Mouse (Mus musculus) thymus, postnatal 4 days (tissue): ENCODE data around the gene Zswim1.
A peak's percentile ranks its signal among the peaks of the same experiment; 100 is the strongest.
"Not testable (repeated sequence)": the region's sequence is repeated elsewhere in the genome, so short reads cannot be mapped to it uniquely, and the experiment has no call there.

ENCODE experiments used
- DNase-seq: peaks from one replicate; pipeline ENCODE4 v3.0.0; 2021

Gene Zswim1

DNA sequence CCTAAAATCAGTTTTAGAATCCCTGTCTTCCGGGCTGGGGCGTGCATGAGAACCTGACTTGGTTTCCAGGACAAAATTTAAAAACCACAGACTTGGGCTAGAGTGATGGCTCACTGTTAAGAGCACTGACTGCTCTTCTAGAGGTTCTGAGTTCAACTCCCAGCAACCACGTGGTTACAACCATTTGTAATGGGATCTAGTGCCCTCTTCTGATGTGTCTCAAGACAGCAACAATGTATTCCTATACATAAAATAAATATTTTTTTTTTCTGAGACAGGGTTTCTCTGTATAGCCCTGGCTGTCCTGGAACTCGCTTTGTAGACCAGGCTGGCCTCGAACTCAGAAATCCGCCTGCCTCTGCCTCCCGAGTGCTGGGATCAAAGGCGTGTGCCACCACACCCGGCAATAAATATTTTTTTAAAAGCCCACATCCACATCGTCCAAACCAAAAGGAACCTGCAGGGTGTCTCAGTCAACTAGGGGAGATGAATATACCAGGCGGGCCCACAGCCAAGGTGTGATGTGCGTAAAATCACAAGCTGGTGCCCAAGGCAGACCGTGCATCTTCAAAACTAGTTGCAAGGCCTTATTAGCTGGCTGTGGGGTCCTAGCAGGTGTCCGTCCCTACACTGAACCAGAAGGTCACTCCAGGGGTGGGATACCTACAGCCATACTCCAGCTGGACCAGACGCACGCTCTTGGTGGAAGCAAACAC is 9.7 kb downstream of the Zswim1 start:
- DNase-seq, result no peak

DNA sequence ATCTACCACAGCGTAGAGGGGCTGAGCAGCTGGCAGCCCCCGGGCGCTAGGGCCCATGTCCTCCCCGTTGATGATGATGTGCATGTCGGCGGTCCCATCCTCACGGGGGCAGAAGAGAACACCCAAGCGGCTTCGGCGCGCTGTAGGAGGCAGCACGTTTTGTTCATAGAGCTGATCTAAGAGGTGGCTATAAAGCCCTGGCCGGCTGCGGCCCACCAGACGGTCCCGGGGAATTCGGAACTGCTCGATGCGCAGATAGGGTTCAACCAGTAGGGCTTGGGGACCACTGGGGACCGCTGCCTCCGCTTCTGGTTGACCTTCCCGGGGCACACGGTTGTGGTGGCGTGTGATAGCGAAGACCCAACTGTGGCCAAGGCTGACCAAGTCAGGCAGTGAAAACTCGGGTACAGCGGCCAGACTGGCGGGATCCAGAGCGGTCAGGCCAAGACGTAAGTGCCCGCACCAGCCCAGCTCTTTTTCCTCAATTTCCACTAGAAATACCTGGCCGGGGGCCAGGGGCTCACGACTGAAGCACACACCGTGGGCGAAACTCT is 10.3 kb downstream of the Zswim1 start, which contains the start of gene Ctsa:
TSS of gene Ctsa (plus strand) at position 126 of the 554 bp plus-strand sequence.
- peak; percentile 86 for DNase-seq

DNA sequence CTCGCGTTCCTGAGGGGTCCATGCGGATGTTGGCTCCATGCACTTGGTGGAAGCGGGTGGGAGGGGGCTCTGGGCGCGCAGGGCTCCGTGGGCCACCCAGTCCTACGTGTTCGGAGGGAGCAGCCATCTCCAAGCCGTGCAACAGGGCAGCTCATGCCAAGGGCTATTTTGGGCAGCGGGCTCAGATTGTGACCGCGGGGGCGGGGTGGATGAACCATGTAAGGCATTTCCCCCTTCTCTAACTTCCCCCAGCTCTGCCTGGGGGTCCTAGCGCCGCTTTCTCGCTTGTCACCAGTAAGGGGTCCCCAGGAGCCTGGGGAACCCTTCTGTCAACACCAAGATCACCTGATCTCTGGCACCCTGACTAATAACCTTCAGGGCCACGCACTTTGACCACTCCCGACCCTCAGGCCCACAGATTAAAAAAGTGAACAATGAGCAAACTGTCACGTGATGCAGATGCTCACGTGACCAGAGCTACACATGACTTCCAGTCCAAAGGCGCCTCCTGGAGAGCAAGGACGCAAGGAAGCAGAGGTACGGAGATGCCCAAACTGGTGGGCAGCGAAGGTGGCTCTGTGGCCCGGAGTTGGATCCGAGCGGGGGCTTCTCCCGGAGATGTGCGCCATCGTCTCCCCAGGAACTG is 11.0 kb downstream of the Zswim1 start, which contains the start of gene Neurl2:
TSS of gene Neurl2 (minus strand) at position 143 of the 646 bp plus-strand sequence.
- peak; percentile 88 for DNase-seq

DNA sequence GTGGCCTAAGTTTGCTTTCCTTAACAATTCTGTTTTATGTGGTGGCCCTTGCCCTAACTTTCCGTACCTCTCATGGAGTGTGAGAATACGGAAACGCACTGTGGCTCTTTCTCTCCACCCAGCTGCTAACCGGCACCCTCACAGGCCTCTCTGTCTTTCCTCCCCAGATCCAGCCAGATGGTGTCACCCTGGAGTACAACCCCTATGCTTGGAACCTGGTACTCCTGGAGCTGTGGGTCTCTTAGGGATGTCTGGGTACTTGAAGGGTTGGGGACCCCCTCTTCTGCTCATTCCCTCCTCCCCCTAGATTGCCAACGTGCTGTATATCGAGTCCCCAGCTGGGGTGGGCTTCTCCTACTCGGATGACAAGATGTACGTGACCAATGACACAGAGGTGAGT is 12.0 kb downstream of the Zswim1 start:
- DNase-seq, result peak; percentile 59

DNA sequence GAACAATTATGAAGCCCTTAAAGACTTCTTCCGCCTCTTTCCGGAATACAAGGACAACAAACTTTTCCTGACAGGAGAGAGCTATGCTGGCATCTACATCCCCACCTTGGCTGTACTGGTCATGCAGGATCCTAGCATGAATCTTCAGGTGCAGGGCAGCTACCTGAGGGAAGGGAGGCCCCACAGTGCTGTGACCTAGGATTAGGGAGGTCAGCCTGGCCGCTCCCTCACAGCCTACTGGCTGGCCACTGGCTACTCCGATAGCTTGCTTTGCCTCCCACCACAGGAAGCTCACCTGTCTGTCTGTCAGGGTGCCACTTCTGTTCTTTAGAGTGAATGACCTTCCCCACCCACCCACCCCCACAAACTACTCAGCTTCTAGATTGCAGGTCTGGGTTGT is 12.7 kb downstream of the Zswim1 start:
- no peak for DNase-seq

DNA sequence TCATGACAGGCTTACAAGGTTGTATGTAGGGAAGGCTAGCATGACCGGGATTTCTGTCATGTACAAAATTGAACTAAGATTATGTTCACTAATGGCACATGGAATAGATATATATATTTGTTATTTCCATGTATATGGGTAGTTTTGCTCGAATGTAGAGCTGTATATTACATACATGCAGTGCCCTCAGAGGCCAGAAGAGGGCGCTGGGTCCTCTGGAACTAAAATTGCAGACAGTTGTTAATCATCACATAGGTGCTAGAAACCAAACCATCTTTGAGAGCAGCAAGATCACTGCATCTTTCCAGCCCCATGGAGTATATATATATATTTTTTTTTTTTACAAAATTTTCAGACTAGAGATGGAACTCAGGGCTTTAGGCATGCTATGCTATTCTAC is 23.3 kb downstream of the Zswim1 start:
- DNase-seq, result peak; percentile 62

DNA sequence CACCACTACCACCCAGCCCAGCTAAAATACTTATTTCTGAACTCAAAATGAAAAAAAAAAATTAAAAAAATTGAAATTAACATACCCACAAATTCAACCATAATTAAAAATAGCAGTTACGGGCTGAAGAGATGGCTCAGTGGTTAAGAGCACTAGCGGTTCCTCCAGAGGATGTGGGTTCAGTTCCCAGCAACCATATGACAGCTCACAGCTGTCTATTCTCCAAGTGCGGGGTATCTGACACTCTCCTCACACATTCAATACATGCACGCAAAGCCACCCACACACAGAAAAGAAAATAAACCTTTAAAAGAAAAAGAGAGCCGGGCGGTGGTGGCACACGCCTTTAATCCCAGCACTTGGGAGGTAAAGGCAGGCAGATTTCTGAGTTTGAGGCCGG is 27.6 kb downstream of the Zswim1 start:
- peak; percentile 48 for DNase-seq

DNA sequence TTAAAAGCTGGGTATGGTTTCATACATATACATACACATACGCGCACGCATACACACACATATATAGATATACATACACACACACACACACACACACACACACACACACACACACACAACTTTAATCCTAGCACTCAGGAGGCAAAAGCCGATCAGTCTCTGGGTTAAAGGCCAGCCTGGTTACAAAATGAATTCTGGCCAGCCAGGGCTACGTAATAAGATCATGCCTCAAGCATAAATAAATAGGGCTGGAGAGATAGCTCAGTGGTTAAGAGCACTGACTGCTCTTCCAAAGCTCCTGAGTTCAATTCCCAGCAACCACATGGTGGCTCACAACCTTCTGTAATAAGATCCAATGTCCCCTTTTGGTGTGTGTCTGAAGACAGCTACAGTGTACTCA is 33.1 kb downstream of the Zswim1 start:
- DNase-seq, result not testable (repeated sequence)

DNA sequence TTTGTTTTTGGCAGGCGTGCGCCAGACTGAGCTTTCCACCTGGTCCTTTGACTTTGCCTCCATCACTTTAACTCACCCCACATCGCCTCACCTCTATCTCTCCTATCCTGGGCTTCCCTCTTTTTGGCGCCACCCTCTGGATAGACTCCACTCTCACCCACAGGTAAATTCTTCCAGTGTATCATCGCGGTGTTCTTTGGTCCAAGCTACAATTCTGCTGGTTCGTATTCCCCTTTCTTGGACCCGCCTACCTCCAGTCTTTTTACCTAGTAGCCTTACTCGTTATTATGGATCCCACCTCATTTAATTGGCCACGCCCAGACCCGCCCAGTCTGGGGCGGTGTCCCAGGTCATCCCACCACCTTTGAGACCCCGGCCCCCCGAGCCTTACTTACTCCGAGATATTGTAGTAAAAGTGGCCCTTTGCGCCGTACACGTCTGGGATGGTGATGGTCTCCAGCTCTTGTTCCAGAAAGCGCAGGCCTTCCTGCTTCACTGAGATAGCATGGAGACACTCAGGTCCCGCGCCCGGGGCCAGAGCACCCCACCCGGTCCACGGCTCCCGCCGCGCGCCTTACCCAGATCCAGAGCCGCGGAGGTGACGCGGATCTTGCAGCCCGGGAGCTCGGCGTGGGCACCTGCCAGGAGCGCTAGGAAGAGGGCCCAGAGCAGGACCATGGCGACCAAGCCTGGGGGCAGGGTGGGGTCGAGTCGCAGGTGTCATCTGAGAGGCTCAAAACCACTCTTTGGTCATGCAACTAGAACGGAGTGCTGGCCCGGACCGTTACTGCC is 34.0 kb downstream of the Zswim1 start:
- DNase-seq, result peak; percentile 45

DNA sequence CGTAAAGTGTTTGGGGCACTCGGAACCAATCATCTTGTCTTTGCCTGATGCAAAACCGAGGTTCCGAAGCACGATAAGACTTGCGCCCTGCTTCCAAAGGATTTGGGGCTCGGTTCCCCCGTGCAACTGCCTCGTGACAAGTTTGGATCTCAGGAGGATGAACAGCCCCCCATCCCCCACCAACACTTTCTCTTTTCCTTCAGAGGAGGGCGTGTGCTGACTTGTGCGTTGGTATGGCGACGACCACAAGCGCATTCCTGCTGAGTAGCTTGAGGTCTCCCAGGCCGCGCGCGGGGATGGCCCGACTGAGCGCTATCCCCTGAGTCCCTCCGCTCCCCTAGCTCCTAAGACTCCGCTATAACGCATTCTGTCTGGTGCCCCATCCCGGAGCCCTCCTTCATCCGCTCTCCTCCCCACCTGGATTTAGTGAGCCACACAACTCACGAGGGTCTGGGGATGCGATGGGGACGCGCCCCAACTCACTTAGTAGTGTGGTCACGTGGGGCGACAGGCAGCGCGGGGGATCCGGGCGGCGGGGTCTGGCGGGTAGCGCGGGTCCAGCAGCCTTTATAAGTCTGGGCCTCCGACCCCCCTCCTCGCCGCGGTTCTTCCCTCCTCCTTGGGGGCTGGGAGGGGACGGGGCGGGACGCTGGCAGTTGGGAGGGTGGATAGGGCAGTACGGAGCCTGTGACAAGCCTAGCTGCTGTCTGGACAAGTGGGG is 34.8 kb downstream of the Zswim1 start, which contains the start of gene Pltp:
TSS of gene Pltp (minus strand) at position 611 of the 721 bp plus-strand sequence.
- peak; percentile 61 for DNase-seq

DNA sequence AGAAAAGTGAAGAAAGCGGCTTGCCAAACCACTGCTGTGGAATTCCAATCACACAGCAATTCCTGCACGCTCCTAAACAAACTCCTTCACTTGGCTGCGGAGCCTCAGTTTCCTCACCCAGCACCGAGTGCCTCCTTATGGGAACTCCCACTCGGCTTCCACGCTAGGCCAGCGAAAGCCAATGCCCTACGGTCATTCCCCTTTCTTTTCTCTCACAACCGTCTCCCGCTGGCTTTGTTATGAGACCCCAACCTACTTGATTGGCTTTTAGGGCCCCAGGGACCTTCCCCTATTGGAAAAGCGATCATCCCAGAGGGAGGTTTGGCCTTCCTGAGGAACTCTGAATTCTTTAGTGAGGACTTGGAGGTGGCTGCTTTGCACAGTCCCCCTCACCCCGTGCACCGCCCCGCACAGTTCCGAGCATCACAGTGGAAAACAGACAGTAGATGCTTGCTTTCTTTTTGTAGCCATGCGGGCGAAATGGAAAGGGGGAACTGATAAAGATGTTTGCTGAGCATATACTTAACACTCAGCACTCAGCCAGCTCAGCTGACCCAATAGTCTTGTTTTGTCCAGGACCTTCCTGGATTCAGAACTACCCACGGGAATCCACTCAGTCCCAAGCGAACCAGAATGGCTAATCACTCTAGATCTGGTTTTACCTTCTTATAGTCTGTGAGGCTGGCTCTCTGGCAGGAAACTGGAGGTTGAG is 35.5 kb downstream of the Zswim1 start:
- no peak for DNase-seq

DNA sequence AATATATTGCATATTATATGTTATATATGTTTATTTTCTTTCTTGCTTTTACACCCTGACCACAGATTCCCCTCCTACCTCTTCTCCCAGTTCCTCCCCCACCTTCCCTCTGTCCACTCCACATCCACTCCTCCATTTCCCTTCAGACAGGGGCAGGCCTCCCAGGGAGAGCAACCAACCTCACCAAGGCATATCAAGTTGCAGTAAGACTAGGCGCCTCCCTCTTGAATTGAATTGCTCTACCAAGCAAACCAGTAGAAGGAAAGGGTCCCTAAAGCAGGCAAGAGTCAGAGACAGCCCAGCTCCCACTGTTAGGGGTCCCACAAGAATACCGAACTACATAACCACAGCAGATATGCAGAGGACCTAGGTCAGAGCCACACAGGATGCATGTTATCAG is 36.7 kb downstream of the Zswim1 start:
- DNase-seq, result no peak

DNA sequence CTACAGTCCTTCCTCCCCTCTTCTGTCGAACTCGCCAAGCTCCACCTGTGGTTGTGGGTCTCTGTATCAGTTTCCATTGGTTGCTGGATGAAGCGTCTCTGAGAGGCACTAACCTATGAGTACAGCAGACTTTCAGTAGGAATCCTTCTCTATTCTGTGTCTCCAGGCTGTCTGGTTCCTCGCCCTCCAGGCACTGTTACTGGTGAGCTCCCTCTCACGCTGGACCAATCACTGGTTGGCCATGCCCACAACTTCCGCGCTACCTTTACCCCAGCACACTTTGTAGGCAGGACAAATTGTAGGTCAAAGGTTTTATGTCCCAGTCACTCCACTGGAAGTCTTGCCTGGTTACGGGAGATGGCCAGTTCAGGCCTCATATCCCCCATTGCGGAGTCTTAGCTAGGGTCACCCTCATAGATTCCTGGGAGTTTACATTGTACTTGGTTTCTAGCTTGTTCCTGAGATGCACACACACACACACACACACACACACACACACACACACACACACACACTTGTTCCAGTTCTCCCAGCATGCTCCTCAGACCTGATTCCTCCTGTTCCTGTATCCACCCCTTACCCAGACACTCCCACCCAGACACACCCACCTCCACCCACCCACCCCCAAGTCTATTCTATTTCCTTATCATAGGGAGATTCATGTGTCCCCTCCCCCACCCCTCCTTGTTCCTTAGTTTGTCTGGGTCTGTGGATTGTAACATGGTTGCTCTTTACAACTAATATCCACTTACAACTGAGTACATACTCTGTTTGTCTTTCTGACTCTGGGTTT is 37.4 kb downstream of the Zswim1 start:
- DNase-seq, result no peak

DNA sequence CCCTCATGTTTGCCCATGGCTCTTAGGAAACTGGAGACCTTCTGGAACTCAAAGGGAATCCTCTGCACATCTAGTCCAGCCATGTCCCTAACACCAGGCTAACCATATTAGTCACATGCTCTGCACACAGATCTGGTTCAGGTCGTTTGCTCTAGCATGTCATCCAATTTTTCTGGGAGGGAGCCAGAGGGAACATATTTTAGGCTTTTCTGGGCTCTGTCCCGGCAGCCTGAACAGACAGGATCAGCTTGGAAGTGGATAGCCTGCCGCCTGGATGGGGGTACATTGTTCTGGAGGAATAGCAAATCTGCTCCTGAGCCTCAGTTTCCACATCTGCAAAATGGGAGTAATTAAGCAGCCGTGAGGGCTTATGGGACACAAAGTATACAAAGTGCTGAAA is 38.6 kb downstream of the Zswim1 start:
- DNase-seq, result no peak

DNA sequence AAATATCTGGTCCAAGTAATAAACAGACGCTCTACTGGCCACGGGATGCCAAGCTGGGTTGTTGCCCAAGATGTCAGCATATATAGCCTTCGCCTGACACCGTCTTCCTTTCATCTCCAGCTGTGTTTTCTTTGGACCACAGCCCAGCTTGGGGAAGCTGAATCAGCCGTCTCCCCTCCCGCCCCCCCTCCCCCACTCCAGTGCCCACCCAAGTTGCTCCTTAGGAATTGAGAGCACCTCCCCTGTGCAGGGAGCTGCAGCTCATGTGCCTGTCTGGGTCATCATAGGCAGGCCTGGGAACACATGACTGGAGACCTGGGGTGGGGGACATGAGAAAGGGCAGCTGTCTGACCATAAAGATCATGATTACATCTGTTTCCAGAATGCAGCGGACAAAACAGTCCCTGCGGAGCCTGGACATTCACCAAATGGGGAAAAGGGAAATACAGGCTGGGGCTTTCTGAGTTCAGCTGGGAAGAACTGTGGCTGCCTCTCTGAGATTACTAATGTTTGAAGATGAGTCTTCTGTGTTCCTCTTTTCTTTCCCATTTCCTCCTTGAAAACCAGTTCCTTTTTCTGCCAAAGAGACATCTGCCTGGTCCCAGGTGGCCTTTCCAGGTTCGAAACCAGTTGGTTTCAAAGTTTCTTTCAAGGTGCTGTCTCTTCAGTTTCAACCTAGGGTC is 39.8 kb downstream of the Zswim1 start:
- no peak for DNase-seq

DNA sequence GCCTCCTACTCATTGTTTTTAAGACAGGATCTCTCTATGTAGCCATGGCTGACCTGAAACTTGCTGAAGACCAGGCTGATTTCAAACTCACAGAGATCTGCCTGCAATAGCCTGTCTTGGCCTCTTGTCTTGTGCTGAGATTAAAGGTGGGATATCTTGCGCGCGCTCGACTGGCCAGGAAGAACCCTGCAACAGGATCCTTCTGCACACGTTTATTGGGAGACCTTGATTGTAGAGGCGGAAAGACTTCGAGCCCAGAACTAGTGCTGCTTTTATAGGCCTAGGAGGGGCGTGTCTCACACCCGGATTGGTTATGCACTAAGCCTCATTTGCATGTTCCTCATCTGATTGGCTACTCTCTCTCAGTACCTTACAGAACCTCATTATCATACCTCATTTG is 40.9 kb downstream of the Zswim1 start:
- not testable (repeated sequence) for DNase-seq

DNA sequence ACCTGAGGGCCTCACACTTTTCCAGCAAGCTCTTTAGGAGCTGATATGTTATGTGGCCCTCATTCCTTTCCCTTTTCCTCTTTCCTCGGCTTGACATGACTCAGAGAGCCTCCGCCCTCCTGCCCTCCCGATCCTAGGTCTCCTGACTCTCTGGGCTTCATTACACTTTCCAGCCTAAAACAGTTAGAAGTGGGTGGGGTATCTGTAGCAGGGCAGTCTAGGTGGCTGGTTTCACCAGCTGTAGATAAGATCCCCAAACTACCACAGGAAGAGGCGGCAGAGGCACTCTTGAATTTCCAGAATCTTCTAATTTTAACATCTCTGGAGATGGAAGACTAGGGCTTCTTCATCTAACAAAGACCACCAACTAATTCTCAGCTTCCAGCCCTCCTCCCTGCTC is 42.1 kb downstream of the Zswim1 start:
- DNase-seq, result no peak

DNA sequence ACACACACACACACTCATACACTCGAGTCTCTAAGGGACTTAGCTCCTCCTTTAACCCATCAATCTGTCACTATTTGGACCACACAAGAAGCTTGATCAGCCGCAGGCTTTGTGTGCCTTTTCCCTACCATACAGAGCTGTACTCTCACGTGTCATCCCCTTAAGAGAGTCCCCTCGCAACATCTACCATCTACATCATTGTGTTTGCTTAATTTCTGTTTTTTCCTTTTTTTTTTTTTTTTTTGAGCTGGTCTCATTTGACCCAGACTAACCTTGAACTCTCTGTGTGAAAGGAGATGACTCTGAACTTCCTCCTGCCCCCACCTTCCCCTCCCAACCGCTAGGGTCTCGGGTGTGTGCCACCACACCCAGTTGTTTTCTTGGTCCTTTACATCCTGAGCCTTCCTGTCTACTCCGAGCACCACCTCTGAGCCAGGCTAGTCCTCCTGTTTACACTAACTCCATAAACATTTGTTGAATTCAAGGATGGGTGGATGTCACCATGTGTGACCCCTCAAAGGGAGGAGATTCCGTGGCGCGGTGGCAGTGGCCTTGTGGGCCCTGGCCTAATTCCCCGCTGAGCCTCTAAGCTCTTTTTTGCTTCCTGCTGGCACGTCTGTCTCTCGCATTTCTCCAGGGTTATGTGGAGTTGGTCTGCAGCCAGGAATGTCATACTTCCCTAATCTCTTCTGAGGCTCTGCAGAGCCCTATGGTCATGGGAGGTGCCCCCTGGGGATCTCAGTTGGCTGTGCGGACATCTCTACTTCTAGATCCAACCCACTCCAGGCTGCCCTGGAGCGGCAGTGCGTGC is 44.5 kb downstream of the Zswim1 start:
- no peak for DNase-seq

DNA sequence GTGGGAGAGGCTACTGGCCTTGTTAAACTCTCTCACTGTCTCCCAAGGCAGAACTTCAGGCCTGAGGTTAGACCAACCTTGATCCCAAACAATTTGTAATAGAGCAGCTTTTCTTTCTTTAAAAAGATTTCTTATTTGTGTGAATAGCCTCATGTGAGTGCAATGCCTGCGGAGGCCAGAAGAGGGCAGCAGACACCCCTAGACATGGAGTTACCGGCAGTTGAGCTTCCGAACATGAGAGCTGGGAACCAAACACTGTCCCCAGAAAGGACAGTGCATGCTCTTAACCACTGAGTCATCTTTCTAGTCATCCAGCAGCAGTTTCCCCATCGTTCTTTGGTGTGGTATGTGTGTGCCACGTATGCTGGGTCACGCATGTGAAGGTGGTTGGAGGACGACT is 45.1 kb downstream of the Zswim1 start:
- DNase-seq, result peak; percentile 49

DNA sequence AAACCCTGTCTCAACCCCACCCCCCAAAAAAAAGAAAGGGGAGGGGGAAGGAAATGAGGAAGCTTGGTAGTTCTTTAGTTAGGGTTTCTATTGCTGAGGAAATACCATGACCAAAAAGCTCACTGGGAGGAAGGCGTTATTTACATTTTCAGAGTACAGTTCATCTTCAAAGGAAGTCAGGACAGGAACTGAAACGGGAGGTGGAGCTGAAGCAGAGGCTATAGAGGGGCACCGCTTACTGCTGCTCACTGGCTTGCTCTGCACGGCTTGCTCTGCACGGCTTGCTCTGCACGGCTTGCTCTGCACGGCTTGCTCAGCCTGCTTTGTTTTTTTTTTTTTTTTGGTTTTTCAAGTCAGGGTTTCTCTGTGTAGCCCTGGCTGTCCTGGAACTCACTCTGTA is 46.0 kb downstream of the Zswim1 start:
- DNase-seq, result no peak
